Mouse (Mus musculus) CH12.LX (cell line): ENCODE results near the gene Adamtsl1. TPM values are rescaled to one million over a fixed set of nuclear protein-coding genes. Genes with fewer than 3 reads are reported as not detected.

Experiments
- DNase-seq: peaks from one replicate; pipeline ENCODE4 v3.0.0-alpha.2; 2013; ENCODE audit errors: extremely low read depth
- H3K27ac ChIP-seq: 2 replicates; pipeline ENCODE4 v1.5.1; 2012; ENCODE audit warnings: low read depth, mild to moderate bottlenecking, control low read depth, moderate library complexity; ENCODE audit not compliant: insufficient read depth
- H3K27me3 ChIP-seq: replicated peaks from 2 replicates; pipeline ENCODE3; 2012; ENCODE audit warnings: inconsistent platforms
- H3K36me3 ChIP-seq, 2 experiments: replicated peaks in 1 of 2; 2 replicates each; pipeline versions ENCODE3 to v1.6.1; 2012; ENCODE audit warnings: inconsistent platforms in 1 of 2, low read length in 1 of 2, mild to moderate bottlenecking in 1 of 2, mixed read lengths in 1 of 2, moderate library complexity in 1 of 2; ENCODE audit not compliant: control insufficient read depth in 1 of 2, insufficient read depth in 1 of 2
- H3K4me1 ChIP-seq, 2 experiments: 2 replicates each; pipeline ENCODE4 v1.6.1; 2012; ENCODE audit warnings: inconsistent platforms in 1 of 2, moderate library complexity in 1 of 2; ENCODE audit not compliant: insufficient read depth in 2 of 2, control insufficient read depth in 1 of 2
- H3K4me2 ChIP-seq: 2 replicates; pipeline ENCODE4 v1.6.1; 2012; ENCODE audit warnings: low read depth, mild to moderate bottlenecking, control low read depth; ENCODE audit not compliant: poor library complexity, insufficient read depth, severe bottlenecking
- H3K4me3 ChIP-seq, 3 experiments: fragments of 150-350 bp in 1 of 3; sonication (generic) in 1 of 3; replicated peaks in 1 of 3; 2 replicates each; pipeline versions ENCODE3 to v1.5.1; 2011 to 2012; ENCODE audit warnings: low read depth in 2 of 3, low read length in 2 of 3, mild to moderate bottlenecking in 2 of 3, moderate library complexity in 2 of 3, control low read depth in 1 of 3, improper control_type of control experiment in 1 of 3, inconsistent platforms in 1 of 3, mixed read lengths in 1 of 3; ENCODE audit not compliant: poor library complexity in 1 of 3
- H3K79me2 ChIP-seq: replicated peaks from 2 replicates; pipeline ENCODE4 v1.6.1; 2012; ENCODE audit warnings: mild to moderate bottlenecking, moderate library complexity; ENCODE audit not compliant: control insufficient read depth, poor library complexity, insufficient read depth, severe bottlenecking; ENCODE audit errors: extremely low read depth
- H3K9ac ChIP-seq: 2 replicates; pipeline ENCODE4 v1.6.1; 2012; ENCODE audit warnings: low read depth, mild to moderate bottlenecking, control low read depth, moderate library complexity; ENCODE audit not compliant: insufficient read depth
- H3K9me3 ChIP-seq: replicated peaks from 2 replicates; pipeline ENCODE3; 2012; ENCODE audit warnings: low read length, inconsistent platforms, mixed read lengths
- BHLHE40 ChIP-seq: IDR thresholded peaks from 2 replicates; pipeline ENCODE4 v1.6.1; 2011; ENCODE audit warnings: mild to moderate bottlenecking, low read depth, low read length, improper control_type of control experiment
- CHD1 ChIP-seq: IDR thresholded peaks from 2 replicates; pipeline ENCODE4 v1.6.1; 2012; ENCODE audit warnings: low read depth, low read length, improper control_type of control experiment, inconsistent platforms
- CTCF ChIP-seq, 2 experiments: IDR thresholded peaks in 1 of 2; conservative IDR thresholded peaks in 1 of 2; 2 replicates each; pipeline ENCODE4 v1.5.1; 2011 to 2012; ENCODE audit warnings: low read depth in 2 of 2, low read length in 2 of 2, improper control_type of control experiment in 1 of 2, inconsistent platforms in 1 of 2, mild to moderate bottlenecking in 1 of 2, moderate library complexity in 1 of 2
- E2F4 ChIP-seq: IDR thresholded peaks from 2 replicates; pipeline ENCODE4 v1.6.1; 2011; ENCODE audit warnings: low read depth, low read length, improper control_type of control experiment; ENCODE audit not compliant: insufficient replicate concordance
- ETS1 ChIP-seq: conservative IDR thresholded peaks from 2 replicates; pipeline ENCODE4 v1.6.1; 2012; ENCODE audit warnings: low read depth, mild to moderate bottlenecking, inconsistent platforms, low read length, improper control_type of control experiment, moderate library complexity
- GABPA ChIP-seq: IDR thresholded peaks from 2 replicates; pipeline ENCODE4 v1.6.1; 2012; ENCODE audit warnings: low read depth, low read length, improper control_type of control experiment, inconsistent platforms; ENCODE audit not compliant: insufficient replicate concordance
- HCFC1 ChIP-seq: IDR thresholded peaks from 2 replicates; pipeline ENCODE4 v1.6.1; 2012; ENCODE audit warnings: low read depth, mild to moderate bottlenecking, inconsistent platforms, low read length, improper control_type of control experiment
- JUN ChIP-seq: IDR thresholded peaks from 2 replicates; pipeline ENCODE4 v1.6.1; 2011; ENCODE audit warnings: low read depth, mild to moderate bottlenecking, low read length, improper control_type of control experiment, moderate library complexity; ENCODE audit not compliant: insufficient read depth
- JUND ChIP-seq: conservative IDR thresholded peaks from 2 replicates; pipeline ENCODE4 v1.6.1; 2011; ENCODE audit warnings: low read depth, low read length, improper control_type of control experiment
- KAT2A ChIP-seq: IDR thresholded peaks from 2 replicates; pipeline ENCODE4 v1.6.1; 2012; ENCODE audit warnings: low read length, improper control_type of control experiment, inconsistent platforms; ENCODE audit not compliant: insufficient replicate concordance
- MEF2A ChIP-seq: IDR thresholded peaks from 2 replicates; pipeline ENCODE4 v1.6.1; 2014; ENCODE audit warnings: low read depth, mild to moderate bottlenecking, inconsistent platforms, low read length, improper control_type of control experiment, borderline replicate concordance
- NELFE ChIP-seq: IDR thresholded peaks from 2 replicates; pipeline ENCODE4 v1.6.1; 2011; ENCODE audit warnings: low read depth, low read length, improper control_type of control experiment
- NRF1 ChIP-seq: IDR thresholded peaks from 2 replicates; pipeline ENCODE4 v1.6.1; 2014; ENCODE audit warnings: low read depth, mild to moderate bottlenecking, inconsistent platforms, low read length, improper control_type of control experiment, moderate library complexity
- POLR2A ChIP-seq: IDR thresholded peaks from 2 replicates; pipeline ENCODE4 v1.6.1; 2011; ENCODE audit warnings: low read depth, mild to moderate bottlenecking, improper control_type of control experiment, low read length
- RAD21 ChIP-seq: IDR thresholded peaks from 2 replicates; pipeline ENCODE4 v1.6.1; 2011; ENCODE audit warnings: low read depth, mild to moderate bottlenecking, low read length, improper control_type of control experiment, moderate library complexity
- RCOR1 ChIP-seq: conservative IDR thresholded peaks from 2 replicates; pipeline ENCODE4 v1.6.1; 2012; ENCODE audit warnings: low read depth, mild to moderate bottlenecking, inconsistent platforms, low read length, improper control_type of control experiment
- SIN3A ChIP-seq: IDR thresholded peaks from 2 replicates; pipeline ENCODE4 v1.6.1; 2012; ENCODE audit warnings: low read length, improper control_type of control experiment, inconsistent platforms
- SMC3 ChIP-seq: IDR thresholded peaks from 2 replicates; pipeline ENCODE4 v1.6.1; 2011; ENCODE audit warnings: low read depth, low read length, improper control_type of control experiment
- UBTF ChIP-seq: IDR thresholded peaks from 2 replicates; pipeline ENCODE4 v1.6.1; 2012; ENCODE audit warnings: low read depth, mild to moderate bottlenecking, inconsistent platforms, low read length, improper control_type of control experiment, moderate library complexity
- ZC3H11A ChIP-seq: IDR thresholded peaks from 2 replicates; pipeline ENCODE4 v1.6.1; 2012; ENCODE audit warnings: low read depth, mild to moderate bottlenecking, inconsistent platforms, low read length, improper control_type of control experiment
- ZMIZ1 ChIP-seq: IDR thresholded peaks from 2 replicates; pipeline ENCODE4 v1.6.1; 2012; ENCODE audit warnings: low read depth, mild to moderate bottlenecking, inconsistent platforms, low read length, improper control_type of control experiment
- ZNF384 ChIP-seq: IDR thresholded peaks from 2 replicates; pipeline ENCODE4 v1.6.1; 2012; ENCODE audit warnings: low read depth, low read length, improper control_type of control experiment, inconsistent platforms
- dilution Hi-C: fragments of 300-500 bp; cut with MboI; formaldehyde crosslinking; loops from 2 replicates; pipeline ENCODE4 v1.14.3; 2020; ENCODE audit warnings: low sequenced_read_pairs; ENCODE audit not compliant: extremely low pct_unique_long_range_greater_than_20kb, extremely low pct_ligation_motif_present
- in situ Hi-C: fragments of 300-500 bp; cut with MboI; formaldehyde crosslinking; loops from 3 replicates; pipeline ENCODE4 v1.14.3; 2019; ENCODE audit warnings: low sequenced_read_pairs, low pct_ligation_motif_present, low pct_unique_long_range_greater_than_20kb, mixed read lengths
- polyA plus RNA-seq: library from polyadenylated mRNA; unstranded; fragments of >175 nt; gene quantifications from 2 replicates; pipeline ENCODE4 v1.2.1, GENCODE M21; 2012; ENCODE audit warnings: low read depth; ENCODE audit not compliant: insufficient read length
- total RNA-seq, 2 experiments: library from RNA; depleted of rRNA; stranded (reverse); fragments of 300-350 nt in 1 of 2; fragments of >200 nt in 1 of 2; gene quantifications; 2 replicates each; pipeline ENCODE4 v1.2.3; 2012 to 2014

Adamtsl1 gene
- total and polyA plus RNA-seq, 3 experiments: not detected

- dilution Hi-C loops (no loop called here), in situ Hi-C loops (no loop called here)
- Histone ChIP-seq H3K79me2 (no peaks in the 10 kb centered on the region), H3K4me2 (no peak overlapping the region), H3K4me1 (no peaks in the 10 kb centered on the region), H3K9me3 (peaks cover 3% of the 10 kb centered on the region), H3K9ac (no peak overlapping the region), H3K36me3 (no peaks in the 10 kb centered on the region), H3K27me3 (no peaks in the 10 kb centered on the region), H3K27ac (no peak overlapping the region), H3K4me3 (no peak overlapping the region)
- TF ChIP-seq POLR2A (no peak), JUN (no peak), KAT2A (no peak), NELFE (no peak), BHLHE40 (no peak), ETS1 (no peak), ZC3H11A (no peak), SMC3 (no peak), SIN3A (no peak), CTCF (conservative IDR thresholded peaks at IDR 0.05 in 1 of 2, IDR thresholded peaks at IDR 0.05 in 1 of 2; ENCODE audit: low read depth in 2 of 2, low read length in 2 of 2) (no peak), E2F4 (no peak), UBTF (no peak), NRF1 (no peak), MEF2A (no peak), RAD21 (no peak), HCFC1 (no peak)
- no peak for DNase-seq
Observed at GRCm38 (mm10) chr4:86177471-86177870, 663.5 kb downstream of the Adamtsl1 start.

GRCm38 (mm10) chr4:86178116-86178515, 664.1 kb downstream of the Adamtsl1 start:
- Histone ChIP-seq H3K4me1 (peaks cover 0 to 3% of the 10 kb centered on the region in 2 experiments; a peak in 1 of 4 replicates), H3K4me3 (no peak overlapping the region), H3K36me3 (no peaks in the 10 kb centered on the region)
- TF ChIP-seq GABPA (no peak), ZNF384 (no peak), POLR2A (no peak), CHD1 (no peak), JUND (no peak), HCFC1 (no peak), ZMIZ1 (no peak), NELFE (no peak), KAT2A (no peak), RCOR1 (no peak), JUN (no peak), SMC3 (no peak)
- TF ChIP-seq, all 38 proteins: peak for 0
- Histone ChIP-seq H3K79me2 (no peaks in the 10 kb centered on the region), H3K9me3 (peaks cover 3% of the 10 kb centered on the region), H3K27me3 (no peaks in the 10 kb centered on the region), H3K9ac (no peak overlapping the region), H3K27ac (no peak overlapping the region), H3K4me2 (no peak overlapping the region)
- no peak for DNase-seq
- in situ Hi-C loops: no loop called here
- dilution Hi-C loops: no loop called here
